Mouse (Mus musculus): ENCODE results near the gene Cars.

Cars gene

DNA sequence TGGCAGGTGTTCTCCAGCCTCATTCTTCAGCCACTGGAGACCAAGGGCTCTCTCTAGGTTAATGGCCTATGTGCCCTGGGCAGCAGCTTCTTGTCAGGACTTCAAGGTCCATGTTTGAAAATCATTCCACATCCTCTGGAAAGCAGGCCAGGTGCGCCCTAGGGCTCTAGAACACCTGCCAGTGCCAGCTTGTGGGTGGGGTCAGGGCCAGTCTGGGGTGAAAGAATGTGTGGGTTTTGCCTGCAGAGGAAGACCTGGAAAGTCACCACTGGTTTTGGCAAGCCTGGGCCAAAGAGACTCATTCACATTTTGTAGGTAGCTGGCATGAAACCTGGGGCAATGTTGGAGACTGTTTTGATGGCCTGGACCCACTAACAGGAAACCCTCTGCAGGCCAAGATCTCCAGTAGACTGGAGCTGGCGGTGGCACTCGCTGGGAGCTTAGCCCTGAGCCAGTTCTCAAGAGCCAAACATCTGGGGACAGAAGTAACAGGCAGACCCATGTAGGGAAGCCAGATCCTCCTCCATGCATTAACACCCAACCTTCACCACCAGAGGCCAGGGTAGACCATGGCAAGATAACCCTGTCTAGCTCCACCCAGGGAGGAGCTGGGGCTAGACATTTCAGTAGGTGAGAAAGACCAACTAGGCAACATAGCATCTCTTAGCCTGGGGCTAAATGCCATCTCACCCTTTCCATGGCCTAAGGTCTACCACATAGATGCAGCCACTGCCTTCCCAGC is 89.1 kb downstream of the Cars start:
- 84% methylated on average over 3 of the region's 3 CpGs for WGBS

GRCm38 (mm10) chr7:143509566-143509965 is 90.3 kb downstream of the Cars start:
- WGBS, result 74% methylated on average over 1 of the region's 1 CpGs
